Mouse (Mus musculus): Measurements from ENCODE around the gene Usp8. TPM values are rescaled to one million over a fixed set of nuclear protein-coding genes. Genes with fewer than 3 reads are reported as not detected.

Gene Usp8
- polyA plus RNA-seq, 1 experiment from 2014 or later, result 28.7 TPM

DNA sequence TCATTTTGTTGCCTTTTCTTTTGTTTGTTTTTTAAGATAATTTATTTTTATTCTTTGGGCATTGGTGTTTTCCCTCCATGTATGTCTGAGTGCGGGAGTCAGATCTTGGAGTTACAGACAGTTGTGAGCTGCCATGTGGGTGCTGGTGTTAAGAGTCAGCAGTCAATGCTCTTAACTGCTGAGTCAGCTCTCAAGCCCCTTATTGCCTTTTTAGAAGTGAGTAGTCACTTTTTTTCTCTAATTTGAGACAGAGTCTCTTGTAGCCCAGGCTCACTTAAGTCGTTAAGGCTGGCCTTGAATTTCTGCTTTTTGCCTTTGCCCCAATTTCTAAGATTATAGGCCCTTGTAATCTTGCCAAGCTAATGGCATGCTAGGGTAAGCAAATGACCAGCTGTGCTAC lies 23.4 kb downstream of the Usp8 start:
- no peaks in the 10 kb centered on the region for H3K27me3 ChIP-seq (ENCODE audit: control insufficient read depth, insufficient read depth, low read length)
- no peak for ATAC-seq (ENCODE audit: low read depth)
- no peak overlapping the region for H3K27ac ChIP-seq (ENCODE audit: low read depth, low read length)
- no peaks in the 10 kb centered on the region for H3K4me1 ChIP-seq (ENCODE audit: control insufficient read depth, insufficient read depth, low read length)
- no peak overlapping the region for H3K9ac ChIP-seq (replicated peaks; ENCODE audit: low read depth, low read length)
- 97% methylated on average over 2 of the region's 2 CpGs for WGBS
- no peak overlapping the region for H3K4me3 ChIP-seq (ENCODE audit: low read depth, low read length)
- H3K9me3 ChIP-seq (ENCODE audit: control insufficient read depth, low read length), result no peaks in the 10 kb centered on the region
- peaks cover 42% of the 10 kb centered on the region for H3K36me3 ChIP-seq (ENCODE audit: control insufficient read depth, insufficient read depth, low read length)
- no peak overlapping the region for H3K4me2 ChIP-seq (ENCODE audit: low read depth, low read length)

DNA sequence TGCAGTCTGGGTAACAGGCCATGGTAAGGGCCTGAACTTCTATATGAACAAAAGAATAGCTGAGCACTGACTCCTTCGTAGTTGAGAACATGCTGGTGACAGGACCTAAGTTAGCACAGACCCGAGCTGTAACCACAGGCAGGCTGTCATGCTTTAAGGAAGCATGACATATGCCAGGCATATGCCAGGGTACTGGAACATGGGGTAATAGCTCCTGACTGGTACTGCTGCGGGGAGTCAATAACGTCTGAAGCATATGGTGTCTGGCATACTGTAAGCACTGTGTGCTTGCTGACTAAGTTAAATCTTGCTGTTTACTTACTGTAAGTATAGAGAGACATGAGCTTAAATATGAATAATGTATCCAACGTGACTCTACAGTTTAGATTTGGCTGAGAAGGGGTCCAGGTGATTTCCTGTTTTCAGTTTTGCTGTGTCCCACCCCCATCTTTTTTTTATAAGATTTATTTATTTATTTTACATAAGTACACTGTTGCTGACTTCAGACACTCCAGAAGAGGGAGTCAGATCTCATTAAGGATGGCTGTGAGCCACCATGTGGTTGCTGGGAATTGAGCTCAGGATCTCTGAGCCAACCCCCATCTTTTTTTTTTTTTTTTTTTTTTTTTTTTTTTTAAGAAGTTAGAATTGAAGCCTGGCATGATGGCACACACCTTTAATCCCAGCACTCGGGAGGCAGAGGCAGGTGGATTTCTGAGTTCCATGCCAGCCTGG lies 28.4 kb downstream of the Usp8 start:
- no peak overlapping the region for H3K27ac ChIP-seq (ENCODE audit: low read depth, low read length)
- H3K4me2 ChIP-seq (ENCODE audit: low read depth, low read length), result no peak overlapping the region
- H3K9me3 ChIP-seq (ENCODE audit: control insufficient read depth, low read length), result no peaks in the 10 kb centered on the region
- no peak for ATAC-seq (ENCODE audit: low read depth)
- no peaks in the 10 kb centered on the region for H3K27me3 ChIP-seq (ENCODE audit: control insufficient read depth, insufficient read depth, low read length)
- 90% methylated on average over 6 of the region's 6 CpGs for WGBS
- H3K4me1 ChIP-seq (ENCODE audit: control insufficient read depth, insufficient read depth, low read length), result no peaks in the 10 kb centered on the region
- peaks cover 47% of the 10 kb centered on the region for H3K36me3 ChIP-seq (ENCODE audit: control insufficient read depth, insufficient read depth, low read length)
- no peak overlapping the region for H3K4me3 ChIP-seq (ENCODE audit: low read depth, low read length)
- H3K9ac ChIP-seq (replicated peaks; ENCODE audit: low read depth, low read length), result no peak overlapping the region

DNA sequence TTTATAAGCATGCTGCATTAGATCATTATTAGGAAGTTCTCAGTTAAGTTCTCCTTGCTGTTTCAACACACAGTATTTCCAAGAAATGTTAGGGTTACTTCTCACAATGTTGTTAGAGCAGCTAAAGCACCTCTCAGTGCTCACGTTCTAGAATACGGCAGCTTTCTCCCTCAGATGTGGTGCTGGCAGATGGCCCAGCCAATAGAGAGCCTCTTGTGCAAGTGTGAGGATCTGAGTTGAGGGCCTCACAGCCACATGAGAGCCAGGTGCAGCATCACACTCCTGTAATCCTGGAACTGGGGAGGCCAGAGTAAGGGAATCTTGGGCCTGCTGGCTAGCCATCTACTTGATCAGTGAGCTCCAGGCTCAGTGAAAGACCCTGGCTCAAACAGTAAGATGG lies 33.2 kb downstream of the Usp8 start:
- Histone ChIP-seq H3K9me3 (ENCODE audit: control insufficient read depth, low read length) (no peaks in the 10 kb centered on the region), H3K9ac (replicated peaks; ENCODE audit: low read depth, low read length) (no peak overlapping the region), H3K4me3 (ENCODE audit: low read depth, low read length) (no peak overlapping the region), H3K27me3 (ENCODE audit: control insufficient read depth, insufficient read depth, low read length) (no peaks in the 10 kb centered on the region), H3K4me1 (ENCODE audit: control insufficient read depth, insufficient read depth, low read length) (no peaks in the 10 kb centered on the region), H3K36me3 (ENCODE audit: control insufficient read depth, insufficient read depth, low read length) (peaks cover 45% of the 10 kb centered on the region), H3K4me2 (ENCODE audit: low read depth, low read length) (no peak overlapping the region), H3K27ac (ENCODE audit: low read depth, low read length) (no peak overlapping the region)
- 92% methylated on average over 2 of the region's 2 CpGs for WGBS
- no peak for ATAC-seq (ENCODE audit: low read depth)

DNA sequence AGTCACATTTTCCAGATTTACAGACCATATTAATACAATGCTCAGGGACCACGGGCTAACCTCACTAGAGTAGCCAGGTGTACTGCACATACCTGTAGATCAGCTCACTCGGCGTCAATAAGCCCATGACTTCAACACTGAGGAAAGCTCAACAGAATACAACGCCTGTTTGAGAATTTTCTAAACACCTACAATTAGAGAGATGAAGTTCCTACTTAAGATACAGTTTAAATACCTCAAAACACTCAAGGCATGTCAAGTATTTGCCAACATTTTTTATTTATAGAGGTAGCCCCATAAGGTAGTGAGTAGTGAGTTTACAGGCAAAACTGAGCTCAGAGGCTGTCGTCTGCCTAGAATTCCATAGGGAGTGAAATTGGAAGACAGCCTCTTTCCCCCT lies 36.3 kb downstream of the Usp8 start:
- H3K36me3 ChIP-seq (ENCODE audit: control insufficient read depth, insufficient read depth, low read length), result peaks cover 43% of the 10 kb centered on the region
- WGBS, result 93% methylated on average over 5 of the region's 5 CpGs

DNA sequence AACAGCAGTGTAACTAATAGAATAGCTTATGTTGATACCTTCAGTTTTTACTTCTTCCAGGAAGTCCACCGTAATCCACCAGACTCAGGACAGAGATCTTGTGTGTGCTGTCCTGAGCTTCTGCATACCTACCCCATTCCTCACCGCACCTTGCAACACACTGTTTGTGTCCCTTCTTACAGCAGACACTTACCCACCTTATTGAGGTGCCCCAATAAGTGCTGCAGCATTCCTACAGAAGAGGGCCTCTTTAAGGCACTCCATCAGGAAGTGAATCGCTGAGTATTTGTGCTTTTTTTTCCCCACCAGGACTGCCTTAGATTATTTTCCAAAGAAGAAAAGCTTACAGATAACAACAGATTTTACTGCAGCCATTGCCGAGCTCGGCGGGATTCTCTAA lies 48.5 kb downstream of the Usp8 start:
- Histone ChIP-seq H3K27me3 (ENCODE audit: control insufficient read depth, insufficient read depth, low read length) (no peaks in the 10 kb centered on the region), H3K4me3 (ENCODE audit: low read depth, low read length) (no peak overlapping the region), H3K27ac (ENCODE audit: low read depth, low read length) (no peak overlapping the region), H3K36me3 (ENCODE audit: control insufficient read depth, insufficient read depth, low read length) (peaks cover 79% of the 10 kb centered on the region), H3K9me3 (ENCODE audit: control insufficient read depth, low read length) (no peaks in the 10 kb centered on the region), H3K4me2 (ENCODE audit: low read depth, low read length) (no peak overlapping the region), H3K9ac (replicated peaks; ENCODE audit: low read depth, low read length) (no peak overlapping the region), H3K4me1 (ENCODE audit: control insufficient read depth, insufficient read depth, low read length) (no peaks in the 10 kb centered on the region)
- WGBS, result 98% methylated on average over 6 of the region's 6 CpGs
- no peak for ATAC-seq (ENCODE audit: low read depth)

More for the DNA sequence above, 36.3 kb downstream of the Usp8 start:
- no peak for ATAC-seq (ENCODE audit: low read depth)
- Histone ChIP-seq H3K27ac (ENCODE audit: low read depth, low read length) (no peak overlapping the region), H3K27me3 (ENCODE audit: control insufficient read depth, insufficient read depth, low read length) (no peaks in the 10 kb centered on the region), H3K4me3 (ENCODE audit: low read depth, low read length) (no peak overlapping the region), H3K9ac (replicated peaks; ENCODE audit: low read depth, low read length) (no peak overlapping the region), H3K9me3 (ENCODE audit: control insufficient read depth, low read length) (no peaks in the 10 kb centered on the region), H3K4me1 (ENCODE audit: control insufficient read depth, insufficient read depth, low read length) (no peaks in the 10 kb centered on the region), H3K4me2 (ENCODE audit: low read depth, low read length) (no peak overlapping the region)

DNA sequence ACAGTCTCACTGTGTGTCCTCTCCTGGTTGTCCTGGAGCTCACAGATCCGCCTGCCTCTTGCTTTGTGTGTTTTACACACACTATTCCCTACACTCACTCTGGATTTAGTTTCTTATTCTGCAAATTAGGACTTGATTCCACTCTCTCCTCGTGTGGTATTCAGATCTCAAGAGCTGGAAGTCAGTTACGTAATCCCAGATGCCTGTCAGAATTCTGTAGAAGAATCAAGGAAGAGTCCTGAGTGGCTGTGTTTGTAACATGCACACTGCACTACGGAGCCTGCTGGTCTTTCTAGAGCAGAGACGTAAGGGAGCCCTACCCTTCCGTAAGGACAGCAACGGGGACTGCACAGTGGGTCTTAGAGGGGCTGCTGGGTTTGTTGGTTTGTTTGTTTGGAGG lies 52.2 kb downstream of the Usp8 start:
- no peak overlapping the region for H3K4me3 ChIP-seq (ENCODE audit: low read depth, low read length)
- no peaks in the 10 kb centered on the region for H3K4me1 ChIP-seq (ENCODE audit: control insufficient read depth, insufficient read depth, low read length)
- H3K27me3 ChIP-seq (ENCODE audit: control insufficient read depth, insufficient read depth, low read length), result no peaks in the 10 kb centered on the region
- 95% methylated on average over 7 of the region's 7 CpGs for WGBS
- no peak for ATAC-seq (ENCODE audit: low read depth)
- no peaks in the 10 kb centered on the region for H3K9me3 ChIP-seq (ENCODE audit: control insufficient read depth, low read length)
- no peak overlapping the region for H3K9ac ChIP-seq (replicated peaks; ENCODE audit: low read depth, low read length)
- peaks cover 73% of the 10 kb centered on the region for H3K36me3 ChIP-seq (ENCODE audit: control insufficient read depth, insufficient read depth, low read length)
- no peak overlapping the region for H3K4me2 ChIP-seq (ENCODE audit: low read depth, low read length)
- no peak overlapping the region for H3K27ac ChIP-seq (ENCODE audit: low read depth, low read length)

DNA sequence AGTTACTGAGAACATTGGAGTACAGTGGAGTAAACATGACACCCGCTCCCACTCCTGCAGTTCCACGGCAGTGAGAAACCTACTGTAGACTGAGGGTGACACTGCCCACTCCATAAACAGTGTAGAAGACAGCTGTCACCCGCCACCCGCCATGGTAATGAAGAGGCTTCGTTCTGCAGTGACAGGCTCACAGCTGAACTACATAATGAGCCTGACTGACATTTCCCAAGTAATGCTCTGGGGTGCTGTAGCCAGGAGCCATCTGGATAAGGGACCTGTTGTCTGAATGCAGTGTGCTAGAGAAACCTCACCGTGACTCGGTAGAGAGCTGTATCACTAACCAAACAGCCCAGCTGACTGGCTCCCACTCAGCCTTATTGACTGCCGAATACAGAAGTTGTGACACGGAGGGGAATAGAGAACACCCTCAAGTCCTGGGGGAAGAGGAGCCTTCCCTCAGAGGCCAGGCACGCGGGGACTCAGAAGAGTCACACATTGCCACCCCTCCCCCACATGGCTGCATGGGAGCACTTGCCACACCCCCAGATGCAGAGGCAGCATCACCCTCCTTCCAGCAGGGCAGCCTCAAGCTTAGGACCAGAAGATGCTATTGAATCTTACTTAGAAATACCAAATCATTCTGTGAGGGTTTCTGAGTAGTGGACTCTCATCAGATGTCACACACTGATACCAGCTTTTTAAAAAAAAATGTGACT lies 58.9 kb downstream of the Usp8 start:
- Histone ChIP-seq H3K36me3 (ENCODE audit: control insufficient read depth, insufficient read depth, low read length) (peaks cover 14% of the 10 kb centered on the region), H3K9me3 (ENCODE audit: control insufficient read depth, low read length) (no peaks in the 10 kb centered on the region), H3K4me1 (ENCODE audit: control insufficient read depth, insufficient read depth, low read length) (no peaks in the 10 kb centered on the region), H3K4me3 (ENCODE audit: low read depth, low read length) (no peak overlapping the region), H3K27ac (ENCODE audit: low read depth, low read length) (no peak overlapping the region), H3K27me3 (ENCODE audit: control insufficient read depth, insufficient read depth, low read length) (no peaks in the 10 kb centered on the region), H3K4me2 (ENCODE audit: low read depth, low read length) (no peak overlapping the region), H3K9ac (replicated peaks; ENCODE audit: low read depth, low read length) (no peak overlapping the region)
- ATAC-seq (ENCODE audit: low read depth), result peak; percentile 87
- WGBS, result 24% methylated on average over 11 of the region's 11 CpGs

DNA sequence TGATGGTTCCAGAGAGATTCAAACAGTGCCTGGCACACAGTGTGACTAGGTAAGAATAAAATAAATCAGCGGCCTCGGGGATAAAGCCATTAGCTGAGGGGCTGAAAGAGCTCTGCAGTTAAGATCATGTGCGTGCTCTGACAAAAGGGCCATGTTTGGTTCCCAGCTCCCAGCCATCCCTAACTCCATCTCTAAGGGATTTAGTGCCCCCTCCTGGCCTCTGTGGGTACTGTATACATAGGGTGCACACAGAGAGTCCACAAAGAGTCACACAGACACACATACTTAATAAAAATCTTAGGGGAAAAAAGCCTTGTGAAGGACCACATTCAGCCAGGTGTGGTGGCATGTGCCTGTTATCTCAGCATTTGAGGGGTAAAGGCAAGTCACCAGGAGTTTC lies 60.5 kb downstream of the Usp8 start:
- WGBS, result 98% methylated on average over 3 of the region's 3 CpGs
- no peaks in the 10 kb centered on the region for H3K27me3 ChIP-seq (ENCODE audit: control insufficient read depth, insufficient read depth, low read length)
- H3K4me3 ChIP-seq (ENCODE audit: low read depth, low read length), result no peak overlapping the region
- H3K36me3 ChIP-seq (ENCODE audit: control insufficient read depth, insufficient read depth, low read length), result peaks cover 3% of the 10 kb centered on the region; the same call in 1 of the 2 replicates
- H3K27ac ChIP-seq (ENCODE audit: low read depth, low read length), result no peak overlapping the region
- no peaks in the 10 kb centered on the region for H3K9me3 ChIP-seq (ENCODE audit: control insufficient read depth, low read length)
- H3K9ac ChIP-seq (replicated peaks; ENCODE audit: low read depth, low read length), result no peak overlapping the region
- ATAC-seq (ENCODE audit: low read depth), result no peak
- H3K4me1 ChIP-seq (ENCODE audit: control insufficient read depth, insufficient read depth, low read length), result no peaks in the 10 kb centered on the region
- H3K4me2 ChIP-seq (ENCODE audit: low read depth, low read length), result no peak overlapping the region

DNA sequence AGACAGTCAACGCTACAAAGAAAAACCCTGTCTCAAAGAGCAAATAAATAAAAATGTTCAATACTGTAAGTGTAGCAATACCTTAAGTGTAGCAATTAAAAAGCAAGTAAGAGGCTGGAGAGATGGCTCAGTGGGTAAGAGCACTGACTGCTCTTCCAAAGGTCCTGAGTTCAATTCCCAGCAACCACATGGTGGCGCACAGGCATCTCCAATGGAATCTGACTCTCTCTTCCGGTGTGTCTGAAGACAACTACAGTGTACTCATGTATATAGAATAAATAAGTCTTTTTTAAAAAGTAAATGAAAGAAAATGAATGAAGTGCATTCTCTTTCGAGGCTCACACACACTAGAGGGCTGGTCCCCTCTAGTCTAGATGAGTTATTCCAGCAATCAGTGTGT lies 61.1 kb downstream of the Usp8 start:
- Histone ChIP-seq H3K27me3 (ENCODE audit: control insufficient read depth, insufficient read depth, low read length) (no peaks in the 10 kb centered on the region), H3K4me2 (ENCODE audit: low read depth, low read length) (no peak overlapping the region), H3K4me1 (ENCODE audit: control insufficient read depth, insufficient read depth, low read length) (no peaks in the 10 kb centered on the region), H3K27ac (ENCODE audit: low read depth, low read length) (no peak overlapping the region), H3K36me3 (ENCODE audit: control insufficient read depth, insufficient read depth, low read length) (no peaks in the 10 kb centered on the region), H3K9me3 (ENCODE audit: control insufficient read depth, low read length) (no peaks in the 10 kb centered on the region), H3K4me3 (ENCODE audit: low read depth, low read length) (no peak overlapping the region), H3K9ac (replicated peaks; ENCODE audit: low read depth, low read length) (no peak overlapping the region)
- ATAC-seq (ENCODE audit: low read depth), result no peak
- 80% methylated on average over 4 of the region's 4 CpGs for WGBS
